Mouse (Mus musculus) retina, adult 2 months (tissue): ENCODE results near the gene Tmem30b.
"Not testable (repeated sequence)": the region's sequence is repeated elsewhere in the genome, so short reads cannot be mapped to it uniquely, and the experiment has no call there.

Source experiments
- DNase-seq: peaks from one replicate; pipeline ENCODE4 v3.0.0-alpha.2; 2012; ENCODE audit warnings: low read depth, low spot score

Gene Tmem30b

GRCm38 (mm10) chr12:73558525-73559195, 12.5 kb upstream of the Tmem30b start:
- no peak for DNase-seq

GRCm38 (mm10) chr12:73554155-73554554, 8.0 kb upstream of the Tmem30b start:
- DNase-seq, result peak; percentile 43

GRCm38 (mm10) chr12:73548259-73548658, 2.1 kb upstream of the Tmem30b start:
- DNase-seq, result no peak

- DNase-seq, result no peak
These were observed 1.5 kb upstream of the Tmem30b start for GRCm38 (mm10) chr12:73547646-73548045.

GRCm38 (mm10) chr12:73545672-73546085, 513 bp downstream of the Tmem30b start:
- no peak for DNase-seq

GRCm38 (mm10) chr12:73544736-73545671, 1.2 kb downstream of the Tmem30b start:
- DNase-seq, result no peak

- no peak for DNase-seq
These were observed 3.0 kb downstream of the Tmem30b start for GRCm38 (mm10) chr12:73543191-73543590.

- no peak for DNase-seq
These were observed 5.8 kb downstream of the Tmem30b start for GRCm38 (mm10) chr12:73540402-73540801.

GRCm38 (mm10) chr12:73539151-73539550, 7.0 kb downstream of the Tmem30b start:
- DNase-seq, result no peak

- DNase-seq, result not testable (repeated sequence)
These were observed 8.1 kb downstream of the Tmem30b start for GRCm38 (mm10) chr12:73538139-73538508.

GRCm38 (mm10) chr12:73537499-73538138, 8.6 kb downstream of the Tmem30b start:
- DNase-seq, result no peak

- peak; percentile 41 for DNase-seq
These were observed 11.6 kb downstream of the Tmem30b start for GRCm38 (mm10) chr12:73534591-73534990.

- no peak for DNase-seq
These were observed 14.2 kb downstream of the Tmem30b start for GRCm38 (mm10) chr12:73531889-73532479.

- DNase-seq, result no peak
These were observed 16.6 kb downstream of the Tmem30b start for GRCm38 (mm10) chr12:73529590-73529989.

GRCm38 (mm10) chr12:73529131-73529530, 17.1 kb downstream of the Tmem30b start:
- no peak for DNase-seq

- DNase-seq, result not testable (repeated sequence)
These were observed 18.1 kb downstream of the Tmem30b start for GRCm38 (mm10) chr12:73528142-73528541.

GRCm38 (mm10) chr12:73525254-73525885, 20.8 kb downstream of the Tmem30b start:
- DNase-seq, result no peak

GRCm38 (mm10) chr12:73523066-73523465, 23.1 kb downstream of the Tmem30b start:
- DNase-seq, result no peak

- no peak for DNase-seq
These were observed 24.2 kb downstream of the Tmem30b start for GRCm38 (mm10) chr12:73521944-73522343.

- DNase-seq, result no peak
These were observed 24.9 kb downstream of the Tmem30b start for GRCm38 (mm10) chr12:73521238-73521841.

- no peak for DNase-seq
These were observed 28.4 kb downstream of the Tmem30b start for GRCm38 (mm10) chr12:73517768-73518167.
